Mouse (Mus musculus): ENCODE results near the gene Bptf. TPM values are rescaled to one million over a fixed set of nuclear protein-coding genes. Genes with fewer than 3 reads are reported as not detected.

Bptf gene
- polyA plus RNA-seq, 1 experiment from 2014 or later, result 32.9 TPM

DNA sequence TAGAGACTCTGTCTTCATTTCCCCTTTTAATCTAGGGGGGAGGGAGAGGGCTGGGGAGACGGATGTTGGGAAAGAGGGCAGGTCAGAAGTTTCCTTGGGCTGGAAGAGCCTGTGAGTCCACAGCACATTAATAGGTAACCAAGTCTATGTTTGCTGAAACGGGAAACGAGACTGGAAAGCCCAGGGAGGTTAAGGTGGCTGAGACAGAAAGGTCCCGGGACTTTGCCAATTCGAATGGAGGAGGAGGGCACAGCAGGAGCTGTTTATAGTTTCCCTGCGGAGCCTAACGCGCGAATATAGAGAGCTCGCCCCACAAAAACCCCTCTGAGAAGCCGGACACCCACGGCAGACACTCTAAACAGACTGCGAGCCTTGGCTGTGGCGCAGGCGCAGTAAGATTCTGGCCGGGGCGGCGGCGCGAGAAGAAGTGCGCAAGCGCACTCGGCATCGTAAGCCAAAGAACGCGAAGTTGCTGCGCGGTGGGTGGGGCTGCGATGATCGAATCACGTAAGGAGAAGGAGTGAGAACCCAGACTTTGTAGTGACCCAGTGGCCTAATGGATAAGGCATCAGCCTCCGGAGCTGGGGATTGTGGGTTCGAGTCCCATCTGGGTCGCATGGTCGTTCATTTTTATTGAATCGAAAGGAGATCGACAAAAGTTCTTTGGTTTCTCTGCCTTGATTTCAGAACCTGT lies 119.5 kb downstream of the Bptf start:
- Histone ChIP-seq H3K9me3 (replicated peaks; ENCODE audit: control insufficient read depth, low read length) (no peaks in the 10 kb centered on the region), H3K4me2 (ENCODE audit: low read length) (peak overlapping the region; percentile 61), H3K4me3 (ENCODE audit: low read depth, low read length) (peak overlapping the region; percentile 55), H3K9ac (ENCODE audit: low read length) (peak overlapping the region; percentile 76), H3K27me3 (replicated peaks; ENCODE audit: control insufficient read depth, insufficient read depth, low read length) (no peaks in the 10 kb centered on the region), H3K36me3 (ENCODE audit: control insufficient read depth, insufficient read depth, low read length) (no peaks in the 10 kb centered on the region), H3K4me1 (ENCODE audit: control insufficient read depth, insufficient read depth, low read length) (0 out of 2 replicates have a peak, but pooled peaks cover 2% of the 10 kb centered on the region), H3K27ac (ENCODE audit: low read depth, low read length) (peak overlapping the region; percentile 91)
- WGBS, result under 1% methylated on average over 37 of the region's 37 CpGs
- peak; percentile 98 for ATAC-seq
- peak; percentile 98 for DNase-seq (ENCODE audit: low spot score)

DNA sequence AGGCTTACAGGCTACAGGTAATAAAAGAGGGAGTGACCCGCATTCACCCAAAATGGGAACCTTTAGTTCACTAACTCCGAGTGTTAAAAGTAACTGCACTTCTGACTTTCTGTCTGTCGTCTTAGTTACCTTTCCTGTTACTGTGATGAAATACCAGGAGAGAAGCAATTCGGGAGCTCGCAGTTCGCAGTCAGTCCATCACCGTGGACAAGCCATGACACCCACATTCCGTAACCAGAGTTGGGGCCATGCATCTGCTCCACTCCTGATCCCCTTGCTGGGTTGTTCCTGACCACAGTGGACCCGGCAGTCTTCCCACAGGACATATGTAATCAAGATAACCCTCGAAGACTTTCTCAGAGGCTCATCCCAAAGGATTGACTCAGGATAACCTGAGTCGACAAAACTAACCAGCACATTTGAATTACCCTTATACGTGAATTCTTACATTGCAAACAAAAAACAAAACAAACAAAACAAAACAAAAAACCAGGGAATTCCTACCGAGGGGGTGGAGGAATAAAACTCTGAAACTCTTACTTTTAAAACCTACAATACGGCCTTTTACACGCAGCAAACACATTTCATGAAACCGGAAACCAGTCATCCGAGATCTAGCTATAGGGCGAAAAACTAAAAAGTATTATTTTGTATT lies 120.1 kb downstream of the Bptf start:
- Histone ChIP-seq H3K36me3 (ENCODE audit: control insufficient read depth, insufficient read depth, low read length) (no peaks in the 10 kb centered on the region), H3K9ac (ENCODE audit: low read length) (peak overlapping the region; percentile 76), H3K27me3 (replicated peaks; ENCODE audit: control insufficient read depth, insufficient read depth, low read length) (no peaks in the 10 kb centered on the region), H3K4me1 (ENCODE audit: control insufficient read depth, insufficient read depth, low read length) (0 out of 2 replicates have a peak, but pooled peaks cover 2% of the 10 kb centered on the region), H3K27ac (ENCODE audit: low read depth, low read length) (peak overlapping the region; percentile 91), H3K4me3 (ENCODE audit: low read depth, low read length) (peak overlapping the region; percentile 55), H3K4me2 (ENCODE audit: low read length) (peak overlapping the region; percentile 61), H3K9me3 (replicated peaks; ENCODE audit: control insufficient read depth, low read length) (no peaks in the 10 kb centered on the region)
- DNase-seq (ENCODE audit: low spot score) (no peak), ATAC-seq (no peak)
- 44% methylated on average over 18 of the region's 18 CpGs for WGBS

DNA sequence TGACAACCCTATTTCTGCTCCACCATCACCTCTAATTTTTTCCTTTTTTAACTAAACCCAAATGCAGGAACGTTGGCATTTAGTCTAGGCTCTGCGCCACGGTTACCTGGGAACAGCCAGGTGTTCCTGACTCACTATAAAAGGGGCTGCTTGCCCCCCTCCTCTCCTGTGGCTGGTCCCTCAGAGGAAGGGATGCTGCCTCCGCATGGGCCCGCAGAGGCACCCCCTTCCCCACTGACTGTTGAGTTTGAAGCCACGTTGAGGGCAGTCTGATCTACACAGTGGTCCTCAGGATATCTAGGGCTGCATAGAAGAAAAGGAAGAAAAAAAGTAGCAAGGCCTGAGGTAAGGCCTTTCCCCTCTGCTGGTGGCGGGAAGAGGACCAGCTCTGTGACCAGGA lies 120.8 kb downstream of the Bptf start:
- no peaks in the 10 kb centered on the region for H3K27me3 ChIP-seq (replicated peaks; ENCODE audit: control insufficient read depth, insufficient read depth, low read length)
- no peaks in the 10 kb centered on the region for H3K36me3 ChIP-seq (ENCODE audit: control insufficient read depth, insufficient read depth, low read length)
- H3K9ac ChIP-seq (ENCODE audit: low read length), result no peak overlapping the region
- 78% methylated on average over 7 of the region's 7 CpGs for WGBS
- H3K4me1 ChIP-seq (ENCODE audit: control insufficient read depth, insufficient read depth, low read length), result 0 out of 2 replicates have a peak, but pooled peaks cover 2% of the 10 kb centered on the region
- DNase-seq (ENCODE audit: low spot score) (no peak), ATAC-seq (no peak)
- H3K4me2 ChIP-seq (ENCODE audit: low read length), result no peak overlapping the region
- no peak overlapping the region for H3K4me3 ChIP-seq (ENCODE audit: low read depth, low read length)
- no peaks in the 10 kb centered on the region for H3K9me3 ChIP-seq (replicated peaks; ENCODE audit: control insufficient read depth, low read length)
- no peak overlapping the region for H3K27ac ChIP-seq (ENCODE audit: low read depth, low read length)

DNA sequence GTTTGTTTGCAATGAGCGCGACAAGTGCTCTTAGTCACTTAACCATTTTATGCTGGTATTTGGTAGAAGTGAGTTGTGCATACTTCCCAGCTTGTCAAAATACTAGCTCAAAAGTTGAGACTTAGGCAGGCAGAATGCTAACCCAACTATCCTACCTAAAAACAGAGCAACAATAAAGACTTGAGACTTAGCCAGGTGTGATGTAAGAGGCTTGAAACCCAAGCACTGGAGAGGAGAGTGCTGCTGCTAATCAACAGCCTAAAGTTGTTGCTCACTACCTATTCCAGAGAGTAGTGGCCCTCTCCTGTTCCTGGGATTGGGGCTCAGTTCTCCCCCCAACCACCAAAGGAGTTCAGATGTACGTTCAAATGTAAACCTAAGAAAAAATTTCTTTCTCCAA lies 121.5 kb downstream of the Bptf start:
- Histone ChIP-seq H3K4me1 (ENCODE audit: control insufficient read depth, insufficient read depth, low read length) (0 out of 2 replicates have a peak, but pooled peaks cover 2% of the 10 kb centered on the region), H3K4me3 (ENCODE audit: low read depth, low read length) (no peak overlapping the region), H3K36me3 (ENCODE audit: control insufficient read depth, insufficient read depth, low read length) (no peaks in the 10 kb centered on the region), H3K9me3 (replicated peaks; ENCODE audit: control insufficient read depth, low read length) (no peaks in the 10 kb centered on the region), H3K27ac (ENCODE audit: low read depth, low read length) (no peak overlapping the region), H3K27me3 (replicated peaks; ENCODE audit: control insufficient read depth, insufficient read depth, low read length) (no peaks in the 10 kb centered on the region), H3K9ac (ENCODE audit: low read length) (no peak overlapping the region), H3K4me2 (ENCODE audit: low read length) (no peak overlapping the region)
- 96% methylated on average over 3 of the region's 3 CpGs for WGBS
- ATAC-seq (no peak), DNase-seq (ENCODE audit: low spot score) (no peak)

DNA sequence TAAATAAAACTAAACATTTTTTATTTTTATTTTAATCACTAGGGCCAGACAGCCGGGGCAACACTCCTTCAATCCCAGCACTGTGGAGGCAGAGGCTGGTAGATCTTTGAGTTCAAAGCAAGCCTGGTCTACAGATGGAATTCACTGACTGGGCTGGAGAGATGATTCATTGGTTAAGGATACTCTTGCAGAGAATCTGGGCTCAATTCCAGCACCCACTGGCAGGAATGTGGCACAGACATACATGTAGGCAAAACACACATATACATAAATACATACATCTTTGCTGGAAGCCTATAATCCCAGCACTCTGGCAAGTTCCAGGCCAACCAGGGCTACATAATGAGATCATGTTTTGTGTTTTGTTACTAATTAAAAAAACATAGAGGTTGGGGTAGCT lies 126.4 kb downstream of the Bptf start:
- WGBS, result 94% methylated on average over 1 of the region's 1 CpGs
- H3K9me3 ChIP-seq (replicated peaks; ENCODE audit: control insufficient read depth, low read length), result no peaks in the 10 kb centered on the region
- no peaks in the 10 kb centered on the region for H3K27me3 ChIP-seq (replicated peaks; ENCODE audit: control insufficient read depth, insufficient read depth, low read length)
- ATAC-seq (no peak), DNase-seq (ENCODE audit: low spot score) (no peak)
- H3K4me1 ChIP-seq (ENCODE audit: control insufficient read depth, insufficient read depth, low read length), result no peaks in the 10 kb centered on the region
- H3K36me3 ChIP-seq (ENCODE audit: control insufficient read depth, insufficient read depth, low read length), result no peaks in the 10 kb centered on the region
- H3K4me3 ChIP-seq (ENCODE audit: low read depth, low read length), result no peak overlapping the region
- H3K27ac ChIP-seq (ENCODE audit: low read depth, low read length), result no peak overlapping the region
- H3K4me2 ChIP-seq (ENCODE audit: low read length), result no peak overlapping the region
- H3K9ac ChIP-seq (ENCODE audit: low read length), result no peak overlapping the region

DNA sequence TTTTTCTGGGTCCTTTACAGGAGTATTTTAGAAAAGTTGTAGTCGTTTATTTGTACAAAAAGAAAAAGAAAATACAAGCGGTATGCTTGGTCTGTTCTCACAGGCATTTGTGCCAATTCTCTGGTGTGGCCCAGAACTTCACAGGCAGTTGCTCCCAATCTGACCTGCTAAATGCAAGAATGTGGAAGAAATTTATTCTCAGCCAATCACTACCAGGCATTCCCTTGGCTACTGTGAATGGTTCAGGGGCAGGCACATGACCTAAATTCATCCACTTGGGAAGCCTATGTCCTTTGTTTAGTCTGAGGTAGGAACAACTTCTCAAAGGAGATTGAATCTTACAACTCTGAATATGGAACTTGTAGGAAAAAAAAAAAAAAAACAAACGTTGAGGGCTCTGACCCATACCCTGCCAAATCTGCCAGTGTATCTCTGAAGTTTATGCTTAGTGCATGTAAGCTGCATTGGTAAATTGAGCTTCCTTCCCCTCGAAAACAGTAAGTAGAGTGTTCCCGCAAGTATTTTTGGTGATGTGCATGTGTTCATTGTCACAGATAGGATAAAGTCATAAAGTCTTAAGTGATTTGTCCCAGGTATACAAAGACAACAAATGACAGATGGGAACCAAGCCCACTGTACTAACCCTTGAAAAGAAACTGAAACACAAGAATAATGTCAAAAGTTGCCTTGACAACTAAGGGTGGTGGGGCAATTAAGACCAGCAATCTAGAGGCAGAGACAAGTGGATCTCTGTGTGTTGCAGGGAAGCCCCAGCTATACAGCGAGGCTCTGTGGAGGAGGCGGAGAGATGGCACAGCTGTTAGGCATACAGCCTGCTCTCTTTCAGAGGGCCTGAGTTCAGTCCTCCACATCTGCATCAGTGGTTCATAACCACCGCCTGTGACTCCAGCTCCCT lies 129.9 kb downstream of the Bptf start:
- Histone ChIP-seq H3K9ac (ENCODE audit: low read length) (no peak overlapping the region), H3K9me3 (replicated peaks; ENCODE audit: control insufficient read depth, low read length) (no peaks in the 10 kb centered on the region), H3K36me3 (ENCODE audit: control insufficient read depth, insufficient read depth, low read length) (peaks cover 3% of the 10 kb centered on the region), H3K27me3 (replicated peaks; ENCODE audit: control insufficient read depth, insufficient read depth, low read length) (no peaks in the 10 kb centered on the region), H3K4me1 (ENCODE audit: control insufficient read depth, insufficient read depth, low read length) (peaks cover 4% of the 10 kb centered on the region; the same call in 1 of the 2 replicates), H3K27ac (ENCODE audit: low read depth, low read length) (peak overlapping the region; percentile 14; the same call in 1 of the 2 replicates), H3K4me2 (ENCODE audit: low read length) (no peak overlapping the region), H3K4me3 (ENCODE audit: low read depth, low read length) (no peak overlapping the region)
- peak; percentile 64 for DNase-seq (ENCODE audit: low spot score)
- 0 out of 2 replicates have a peak, but pooled peaks have one; percentile 11 for ATAC-seq
- 30% methylated on average over 7 of the region's 8 CpGs for WGBS

DNA sequence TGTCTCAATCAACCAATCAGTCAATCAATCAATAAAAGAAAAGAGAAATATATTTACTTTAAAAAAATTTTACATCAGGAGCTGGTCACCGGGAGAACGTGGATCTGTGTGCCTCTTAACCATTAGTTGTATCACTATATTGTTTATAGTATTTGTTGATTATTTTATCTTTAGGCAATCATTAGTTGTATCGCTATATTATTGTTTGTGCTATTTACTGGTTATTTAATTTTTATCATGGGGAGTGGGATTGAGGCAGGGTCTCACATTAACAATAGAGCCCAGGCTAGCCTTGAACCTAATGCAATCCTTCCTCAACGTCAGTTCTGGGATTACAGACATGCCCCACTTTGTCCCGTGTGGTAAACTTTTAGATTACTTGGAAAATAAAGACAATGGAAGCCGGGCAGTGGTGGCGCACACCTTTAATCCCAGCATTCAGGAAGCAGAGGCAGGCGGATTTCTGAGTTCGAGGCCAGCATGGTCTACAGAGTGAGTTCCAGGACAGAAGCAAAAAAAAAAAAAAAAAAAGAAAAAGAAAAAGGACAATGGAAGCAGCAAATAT lies 131.9 kb downstream of the Bptf start:
- H3K4me3 ChIP-seq (ENCODE audit: low read depth, low read length), result peak overlapping the region; percentile 96
- H3K9me3 ChIP-seq (replicated peaks; ENCODE audit: control insufficient read depth, low read length), result no peaks in the 10 kb centered on the region
- peak overlapping the region; percentile 72 for H3K9ac ChIP-seq (ENCODE audit: low read length)
- H3K4me1 ChIP-seq (ENCODE audit: control insufficient read depth, insufficient read depth, low read length), result peaks cover 6% of the 10 kb centered on the region; the same call in 1 of the 2 replicates
- H3K27ac ChIP-seq (ENCODE audit: low read depth, low read length), result peak overlapping the region; percentile 82
- WGBS, result 85% methylated on average over 9 of the region's 9 CpGs
- H3K27me3 ChIP-seq (replicated peaks; ENCODE audit: control insufficient read depth, insufficient read depth, low read length), result no peaks in the 10 kb centered on the region
- peaks cover 23% of the 10 kb centered on the region for H3K36me3 ChIP-seq (ENCODE audit: control insufficient read depth, insufficient read depth, low read length)
- DNase-seq (ENCODE audit: low spot score) (no peak), ATAC-seq (no peak)
- H3K4me2 ChIP-seq (ENCODE audit: low read length), result peak overlapping the region; percentile 58

DNA sequence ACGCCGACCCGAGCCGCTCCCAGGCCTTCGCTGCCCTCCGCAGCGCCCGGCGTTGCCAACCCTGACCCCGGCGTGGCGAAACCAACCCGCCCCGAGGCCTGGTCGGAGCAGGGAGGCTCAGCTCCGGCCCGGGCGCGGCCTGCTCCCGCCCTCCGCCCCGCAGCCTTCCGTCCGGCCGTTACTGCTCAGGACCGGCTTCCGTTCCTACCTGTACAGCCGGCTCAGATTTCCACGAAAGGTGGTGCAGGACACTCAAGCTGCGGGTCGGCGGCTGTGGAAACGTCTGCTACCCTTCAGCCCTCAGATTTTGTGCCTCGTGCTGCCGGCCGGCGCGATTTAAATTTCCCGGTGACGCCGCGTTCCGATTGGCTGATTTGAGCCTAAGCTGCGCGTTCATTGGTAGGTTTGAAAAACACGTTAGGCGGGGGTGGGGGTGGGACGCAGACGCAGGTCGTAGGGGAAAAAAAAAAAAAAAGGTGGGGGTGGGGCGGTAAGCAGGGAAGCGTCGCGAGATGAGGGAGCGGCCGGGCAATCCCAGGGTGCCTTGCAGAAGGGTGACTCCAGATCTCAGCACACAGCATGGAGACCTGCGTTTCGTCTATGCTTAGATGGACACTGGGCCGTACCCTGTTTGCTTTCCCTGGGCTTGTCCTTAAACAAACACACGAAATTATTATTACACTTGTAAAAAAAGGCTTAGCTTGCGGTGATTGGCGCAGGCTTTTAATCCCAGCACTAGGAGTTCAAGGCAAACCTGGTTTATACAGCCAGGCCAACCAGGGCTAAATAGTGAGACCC lies 132.6 kb downstream of the Bptf start, which contains the start of gene Kpna2:
Kpna2 (minus strand) TSS at position 391 of the 798 bp plus-strand sequence.
- Histone ChIP-seq H3K9me3 (replicated peaks; ENCODE audit: control insufficient read depth, low read length) (no peaks in the 10 kb centered on the region), H3K4me2 (ENCODE audit: low read length) (peak within 1 kb of the TSS; percentile 67), H3K27ac (ENCODE audit: low read depth, low read length) (peak within 1 kb of the TSS; percentile 82), H3K27me3 (replicated peaks; ENCODE audit: control insufficient read depth, insufficient read depth, low read length) (no peaks in the 10 kb centered on the region), H3K36me3 (ENCODE audit: control insufficient read depth, insufficient read depth, low read length) (peaks cover 30% of the 10 kb centered on the region), H3K9ac (ENCODE audit: low read length) (peak within 1 kb of the TSS; percentile 88), H3K4me3 (ENCODE audit: low read depth, low read length) (peak within 1 kb of the TSS; percentile 96), H3K4me1 (ENCODE audit: control insufficient read depth, insufficient read depth, low read length) (peaks cover 6% of the 10 kb centered on the region; the same call in 1 of the 2 replicates)
- ATAC-seq, result peak; percentile 96
- peak; percentile 97 for DNase-seq (ENCODE audit: low spot score)
- WGBS, result under 1% methylated on average over 61 of the region's 62 CpGs
